Mouse (Mus musculus): ENCODE results near the gene Atp1a1. TPM values are rescaled to one million over a fixed set of nuclear protein-coding genes. Genes with fewer than 3 reads are reported as not detected.

The Atp1a1 gene
- total RNA-seq, 1 experiment from 2014 or later = 470 TPM

DNA sequence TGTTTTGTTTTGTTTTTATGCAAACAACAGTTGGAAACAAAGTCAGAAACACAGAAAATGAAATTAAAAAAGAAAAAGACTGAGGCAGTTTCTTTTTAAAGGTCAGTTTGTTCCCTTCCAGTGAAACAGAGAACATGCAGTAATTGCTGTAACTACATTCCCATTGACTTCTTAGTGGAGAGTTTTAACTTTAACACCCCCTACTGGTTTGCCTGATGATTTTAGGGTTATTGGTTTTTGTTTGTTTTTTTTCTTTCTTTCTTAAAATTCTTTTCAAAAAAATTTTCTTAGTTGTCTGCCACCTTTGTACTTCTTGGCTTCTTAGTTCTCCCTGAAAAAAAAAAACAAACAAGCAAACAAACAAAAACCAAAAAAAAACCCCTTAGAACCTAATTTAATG, 12.5 kb upstream of the Atp1a1 start:
- ATAC-seq (replicated peaks; ENCODE audit: insufficient number of reproducible peaks, low FRiP score, low TSS enrichment, poor library complexity, severe bottlenecking) = no peak

- peak; percentile 46 for ATAC-seq (replicated peaks; ENCODE audit: insufficient number of reproducible peaks, low FRiP score, low TSS enrichment, poor library complexity, severe bottlenecking)
These were observed 11.4 kb upstream of the Atp1a1 start for GRCm38 (mm10) chr3:101615856-101616255.

GRCm38 (mm10) chr3:101611813-101612491, 7.5 kb upstream of the Atp1a1 start:
- no peak for ATAC-seq (replicated peaks; ENCODE audit: insufficient number of reproducible peaks, low FRiP score, low TSS enrichment, poor library complexity, severe bottlenecking)

DNA sequence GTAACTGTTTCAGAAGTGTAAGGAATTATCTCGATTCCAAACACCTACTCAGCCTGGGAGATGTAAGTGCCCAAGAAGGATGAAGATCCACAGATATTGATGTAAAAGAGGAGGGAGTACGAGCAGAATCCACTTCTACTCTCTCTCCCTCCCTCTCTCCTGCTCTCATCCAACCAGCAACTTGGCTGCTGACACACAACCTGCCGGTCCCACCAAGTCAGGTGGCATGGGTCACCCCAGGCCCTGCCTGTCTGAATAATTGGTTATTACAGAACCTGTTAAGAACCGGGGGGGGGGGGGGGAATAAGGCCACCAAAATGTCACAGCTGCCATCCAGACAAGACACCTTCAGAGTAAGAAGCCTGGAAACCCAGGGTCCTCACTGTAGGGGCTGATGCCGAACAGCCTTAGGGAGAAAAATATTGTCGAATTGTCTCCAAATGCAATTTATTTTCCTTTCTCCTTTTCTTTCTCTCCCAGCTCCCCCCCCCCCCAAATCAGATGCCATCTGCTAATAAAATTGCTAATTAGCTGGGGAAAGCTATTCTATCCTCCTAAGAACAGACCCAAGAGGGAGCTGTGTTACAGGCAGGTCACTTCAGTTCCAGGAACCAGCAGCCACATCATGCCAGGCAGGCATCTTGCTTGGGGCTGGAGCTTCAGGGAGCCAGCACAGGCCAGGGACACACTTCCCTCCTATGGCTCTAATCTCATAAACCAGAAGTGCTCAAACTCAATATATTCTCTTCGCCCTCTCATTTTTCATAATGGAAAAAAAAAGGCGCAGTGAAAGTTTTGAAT, 6.7 kb upstream of the Atp1a1 start:
- no peak for ATAC-seq (replicated peaks; ENCODE audit: insufficient number of reproducible peaks, low FRiP score, low TSS enrichment, poor library complexity, severe bottlenecking)

- no peak for ATAC-seq (replicated peaks; ENCODE audit: insufficient number of reproducible peaks, low FRiP score, low TSS enrichment, poor library complexity, severe bottlenecking)
These were observed 4.8 kb upstream of the Atp1a1 start for GRCm38 (mm10) chr3:101609302-101609701.

DNA sequence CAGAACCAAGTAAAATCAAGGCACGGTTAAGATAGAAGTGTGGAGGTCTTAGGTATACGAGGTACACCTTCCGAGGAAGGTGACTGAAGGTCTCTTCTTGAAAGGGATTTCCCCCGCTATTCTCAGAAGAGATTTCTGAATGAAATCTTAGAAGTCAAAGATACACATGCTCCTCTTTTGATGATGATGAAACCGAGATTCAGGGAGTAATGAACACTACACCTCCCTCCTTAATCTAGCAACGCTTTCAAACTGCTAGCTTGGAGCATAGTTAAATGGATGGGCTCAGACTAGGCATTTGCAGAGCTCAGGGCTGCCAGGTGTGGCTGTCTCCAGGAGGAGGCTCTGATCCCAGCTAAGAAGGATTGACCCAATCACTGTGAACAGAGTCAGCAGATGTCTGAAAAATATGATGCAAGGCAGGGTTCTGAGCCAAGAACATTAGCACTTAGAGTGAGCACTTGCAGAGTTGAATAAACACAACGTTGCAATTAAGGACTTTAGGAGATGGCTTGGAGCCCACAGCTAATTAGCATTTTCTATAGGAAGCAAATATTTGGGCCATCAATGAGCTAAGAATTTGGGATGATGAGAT, 2.5 kb upstream of the Atp1a1 start:
- no peak for ATAC-seq (replicated peaks; ENCODE audit: insufficient number of reproducible peaks, low FRiP score, low TSS enrichment, poor library complexity, severe bottlenecking)

GRCm38 (mm10) chr3:101605721-101606120, 1.2 kb upstream of the Atp1a1 start:
- ATAC-seq (replicated peaks; ENCODE audit: insufficient number of reproducible peaks, low FRiP score, low TSS enrichment, poor library complexity, severe bottlenecking) = no peak

DNA sequence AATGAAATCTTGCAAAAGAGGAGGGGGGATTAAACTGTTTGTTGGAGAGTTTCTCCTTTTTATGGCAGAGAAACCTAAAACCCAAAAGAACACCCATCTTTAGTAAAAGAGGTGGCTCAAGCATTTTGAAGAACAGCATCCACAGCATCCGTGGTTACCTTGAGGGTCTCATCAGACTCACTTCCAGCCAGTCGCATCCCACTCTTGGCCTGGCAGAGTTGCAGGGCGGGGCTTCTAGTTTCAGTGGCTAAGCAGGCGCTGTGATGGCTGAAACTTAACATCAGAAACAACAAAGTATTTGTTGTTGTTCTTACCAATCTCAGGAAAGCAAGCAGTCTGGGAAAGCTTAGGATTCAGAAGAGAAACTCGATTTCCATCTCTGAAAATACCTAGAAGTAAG, 807 bp upstream of the Atp1a1 start:
- ATAC-seq (replicated peaks; ENCODE audit: insufficient number of reproducible peaks, low FRiP score, low TSS enrichment, poor library complexity, severe bottlenecking) = no peak

DNA sequence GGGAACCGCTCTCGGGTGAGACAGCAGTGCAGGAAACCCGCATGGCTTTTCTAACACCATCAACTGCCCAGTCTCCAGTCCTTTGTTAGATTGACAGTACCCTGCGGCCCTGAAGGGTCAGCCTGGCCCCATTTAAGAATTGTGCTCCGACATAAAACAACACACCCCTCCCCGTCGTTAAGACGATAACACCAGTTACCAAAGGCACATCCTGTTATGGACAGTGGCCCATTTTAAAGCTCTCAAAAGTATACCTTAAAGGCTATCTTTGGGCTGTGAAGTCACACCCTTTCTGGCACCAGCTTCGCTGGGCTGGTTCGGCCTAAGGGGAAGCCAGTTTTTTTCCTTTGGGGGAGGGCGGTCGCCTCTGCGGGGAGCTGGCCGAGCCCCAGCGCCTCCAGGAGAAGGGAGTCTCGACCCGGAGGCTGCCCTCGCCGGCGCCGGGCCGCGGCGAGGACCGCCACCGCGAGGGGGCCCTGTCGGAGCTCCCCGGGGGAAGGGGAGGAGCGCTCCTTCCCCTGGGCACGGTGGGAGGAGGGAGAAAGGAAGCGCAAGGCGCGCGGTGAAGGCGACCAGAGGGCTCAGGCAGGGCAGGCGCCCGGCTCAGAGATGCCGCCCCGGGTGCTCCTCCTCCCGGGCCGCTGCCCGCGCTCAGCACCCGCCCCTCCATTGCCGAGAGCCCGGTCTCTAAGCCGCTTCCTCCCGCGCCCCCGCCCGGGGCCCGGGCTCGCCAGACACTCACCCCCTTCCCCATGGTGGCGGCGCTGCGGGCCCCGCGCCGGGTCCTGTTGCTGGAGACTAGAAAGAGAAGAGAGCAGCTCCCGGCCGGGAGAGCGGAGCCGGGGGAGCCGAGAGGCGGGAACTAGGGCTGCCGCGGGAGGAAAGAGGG, 579 bp downstream of the Atp1a1 start:
- ATAC-seq (replicated peaks; ENCODE audit: insufficient number of reproducible peaks, low FRiP score, low TSS enrichment, poor library complexity, severe bottlenecking) = peak; percentile 37

DNA sequence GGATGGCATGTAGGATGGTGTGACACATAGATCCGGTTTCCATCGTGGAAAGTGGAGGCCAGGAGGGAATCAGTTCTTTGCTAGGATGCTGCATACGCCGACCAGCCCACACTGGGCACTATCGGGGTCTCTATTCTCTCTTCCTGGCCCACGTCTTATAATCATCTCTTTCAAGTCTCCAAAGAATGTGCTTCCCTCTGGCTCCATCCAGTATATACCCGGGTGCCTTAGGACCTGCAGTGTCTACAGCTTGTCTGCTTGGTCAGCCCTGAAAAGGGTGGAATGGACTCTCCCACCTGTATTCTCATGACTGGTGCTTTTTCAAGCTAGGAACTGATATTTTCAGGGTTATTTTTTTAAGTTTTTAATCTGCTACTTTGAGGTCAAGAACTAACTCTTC, 1.3 kb downstream of the Atp1a1 start:
- no peak for ATAC-seq (replicated peaks; ENCODE audit: insufficient number of reproducible peaks, low FRiP score, low TSS enrichment, poor library complexity, severe bottlenecking)

DNA sequence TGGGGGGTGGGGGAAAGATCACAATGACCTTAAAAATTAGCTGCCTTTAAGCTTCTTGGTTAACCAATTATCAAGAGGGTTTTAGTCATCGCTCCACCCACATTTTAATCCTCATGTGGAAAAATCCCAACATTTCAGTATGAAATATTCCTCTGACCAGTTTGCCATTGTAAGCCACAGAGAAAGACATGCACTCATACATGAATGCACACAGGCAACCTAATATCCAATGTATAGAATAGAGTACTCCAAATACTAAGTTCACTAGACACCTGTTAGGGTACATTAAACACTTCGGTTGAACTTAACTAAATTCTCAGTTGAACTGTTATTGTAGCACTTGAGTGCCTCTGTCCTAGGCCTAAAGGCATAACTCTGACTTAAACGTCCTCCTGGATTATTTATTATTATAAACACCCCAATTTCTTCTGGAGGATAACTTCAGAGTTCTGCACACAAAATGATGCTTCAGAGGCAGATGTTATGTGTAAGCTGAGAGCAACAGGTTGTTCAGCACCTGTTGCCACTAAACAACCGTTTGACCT, 1.9 kb downstream of the Atp1a1 start:
- no peak for ATAC-seq (replicated peaks; ENCODE audit: insufficient number of reproducible peaks, low FRiP score, low TSS enrichment, poor library complexity, severe bottlenecking)

DNA sequence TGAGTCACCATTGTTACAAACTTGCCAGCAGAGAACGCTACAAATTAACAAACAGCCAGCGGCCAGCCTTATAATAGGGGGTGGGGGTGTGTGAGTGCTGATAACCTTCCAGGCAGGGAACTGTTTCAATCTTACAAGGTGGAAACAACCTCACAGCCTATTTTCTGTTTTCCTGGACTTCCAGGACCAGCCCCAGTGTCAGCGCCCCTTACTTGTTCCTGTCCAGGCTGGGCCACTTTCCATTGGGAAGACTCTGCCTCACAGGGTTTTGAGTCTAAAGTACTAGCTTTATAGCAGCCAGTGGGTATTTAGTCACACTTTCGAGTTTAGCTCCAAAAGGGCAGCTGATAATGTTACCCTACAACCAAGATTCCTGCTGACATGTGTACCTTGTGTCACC, 2.8 kb downstream of the Atp1a1 start:
- ATAC-seq (replicated peaks; ENCODE audit: insufficient number of reproducible peaks, low FRiP score, low TSS enrichment, poor library complexity, severe bottlenecking) = no peak

DNA sequence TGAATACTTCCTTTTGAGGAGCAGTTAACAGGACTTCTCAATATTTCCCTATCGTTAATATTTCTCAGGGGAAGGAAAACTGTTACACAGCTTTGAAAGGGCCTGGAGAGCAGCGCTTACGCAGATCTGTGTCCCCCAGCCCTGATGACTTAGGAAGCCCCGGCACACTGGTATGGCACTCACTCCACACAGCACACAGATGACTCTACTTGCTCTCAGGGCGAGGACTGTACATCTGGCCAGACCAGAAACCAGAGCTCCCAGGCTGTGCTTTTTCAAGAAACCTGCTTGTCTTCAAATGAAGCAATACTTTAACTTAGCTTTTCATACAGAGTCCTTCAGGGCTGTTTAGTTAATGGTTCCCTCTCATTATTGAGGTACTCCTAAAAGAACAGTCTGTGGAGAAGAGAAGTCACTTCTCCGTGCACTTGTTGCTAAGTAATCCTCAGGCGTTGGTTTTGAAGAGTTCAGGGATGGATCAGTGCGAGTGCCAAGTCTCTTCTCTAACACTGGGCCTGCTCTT, 3.4 kb downstream of the Atp1a1 start:
- no peak for ATAC-seq (replicated peaks; ENCODE audit: insufficient number of reproducible peaks, low FRiP score, low TSS enrichment, poor library complexity, severe bottlenecking)

DNA sequence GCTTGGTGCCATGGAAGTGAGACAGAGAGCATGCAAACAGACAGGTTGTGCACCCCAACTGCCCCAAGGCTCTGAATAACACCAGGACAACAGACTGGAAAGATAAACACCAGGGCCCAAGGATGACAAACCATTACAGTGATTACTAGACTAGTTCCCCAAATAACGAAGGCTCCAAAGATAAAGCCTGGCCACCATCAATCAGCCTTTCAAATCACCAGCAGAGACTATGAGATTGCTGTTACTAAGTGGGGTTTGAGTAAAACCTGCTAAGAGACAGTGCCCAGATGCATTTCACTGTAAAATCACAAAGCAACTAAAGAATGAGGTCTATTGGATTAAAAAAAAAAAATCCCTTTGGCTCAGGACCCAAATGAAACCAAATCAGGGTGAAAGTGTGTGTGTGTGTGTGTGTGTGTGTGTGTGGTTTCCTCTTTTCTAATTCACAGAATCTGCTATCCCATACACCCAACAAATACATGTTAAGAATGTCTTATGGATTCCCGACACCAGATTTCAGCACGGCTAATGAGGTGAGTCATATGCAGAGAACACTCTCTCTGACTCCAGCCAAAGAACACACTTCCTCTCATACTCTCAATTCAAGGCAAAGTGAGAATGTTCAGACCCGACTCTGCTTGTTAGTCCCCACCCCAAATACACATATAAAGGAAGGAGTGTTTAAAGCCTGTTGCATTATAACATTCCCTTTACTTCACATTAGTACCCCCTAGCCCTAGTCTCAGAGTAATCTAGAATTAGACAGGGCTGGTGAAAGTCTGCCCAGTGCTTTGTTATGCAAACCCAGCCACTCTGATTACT, 4.4 kb downstream of the Atp1a1 start:
- peak; percentile 34 for ATAC-seq (replicated peaks; ENCODE audit: insufficient number of reproducible peaks, low FRiP score, low TSS enrichment, poor library complexity, severe bottlenecking)

GRCm38 (mm10) chr3:101599191-101599919, 5.1 kb downstream of the Atp1a1 start:
- ATAC-seq (replicated peaks; ENCODE audit: insufficient number of reproducible peaks, low FRiP score, low TSS enrichment, poor library complexity, severe bottlenecking) = no peak

DNA sequence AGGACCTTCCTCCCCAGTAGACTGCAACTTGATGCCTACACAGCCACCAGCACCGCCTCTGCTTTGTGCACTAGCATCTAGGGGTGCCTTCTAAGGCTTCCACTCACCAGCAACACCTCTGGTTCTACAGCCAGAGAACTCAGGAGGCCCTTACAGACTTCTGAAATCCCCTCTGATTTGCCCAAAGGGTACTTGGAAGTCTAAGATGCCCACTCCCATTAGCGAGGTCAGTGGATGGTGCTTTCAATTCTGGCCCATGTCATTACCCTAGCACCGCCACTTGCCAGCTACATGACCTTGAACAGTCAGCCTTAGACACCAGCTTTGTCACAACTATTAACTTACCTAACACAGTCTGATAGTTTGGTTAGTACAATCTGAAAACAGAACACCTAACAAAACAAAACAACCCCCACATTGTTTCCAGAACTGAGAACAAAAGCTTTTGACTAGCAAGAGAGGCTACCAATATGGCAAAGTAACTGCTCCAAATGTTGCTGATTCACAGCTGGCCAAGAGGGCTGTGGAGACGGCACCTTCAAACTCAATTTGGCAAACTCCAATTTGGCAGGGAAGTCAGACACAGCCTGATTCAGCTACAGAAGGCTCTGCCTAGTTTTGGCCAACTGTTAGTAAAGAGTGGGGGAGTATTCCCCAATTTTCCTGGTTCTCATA, 6.1 kb downstream of the Atp1a1 start:
- no peak for ATAC-seq (replicated peaks; ENCODE audit: insufficient number of reproducible peaks, low FRiP score, low TSS enrichment, poor library complexity, severe bottlenecking)

Data from monocyte, adult 5-6 weeks (primary cell).